Mouse (Mus musculus): ENCODE data around the gene Scn1a.

Scn1a gene

DNA sequence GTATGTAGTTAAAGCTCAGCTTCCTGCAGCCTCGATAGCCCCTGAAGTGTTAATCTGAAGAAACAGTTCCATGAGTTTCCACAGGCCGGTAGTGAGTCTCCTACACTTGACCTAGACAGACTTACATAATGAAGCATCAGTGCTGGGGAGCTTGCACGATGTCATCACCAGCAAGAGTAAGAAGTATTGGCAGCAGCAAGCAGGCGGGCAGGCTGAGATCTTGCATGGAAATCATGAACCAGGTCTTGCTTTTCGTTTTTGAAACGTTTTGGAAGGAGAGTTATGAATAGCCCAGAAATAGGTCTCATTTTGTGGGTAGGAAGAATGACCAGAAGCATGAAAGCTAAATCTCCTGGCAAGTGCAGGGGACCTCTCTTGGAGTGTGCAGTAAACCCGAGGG, at the start of gene Scn1a:
Gene Scn1a, minus strand, starts transcription at position 130 of the 400 bp plus-strand sequence.
- no peak for DNase-seq

DNA sequence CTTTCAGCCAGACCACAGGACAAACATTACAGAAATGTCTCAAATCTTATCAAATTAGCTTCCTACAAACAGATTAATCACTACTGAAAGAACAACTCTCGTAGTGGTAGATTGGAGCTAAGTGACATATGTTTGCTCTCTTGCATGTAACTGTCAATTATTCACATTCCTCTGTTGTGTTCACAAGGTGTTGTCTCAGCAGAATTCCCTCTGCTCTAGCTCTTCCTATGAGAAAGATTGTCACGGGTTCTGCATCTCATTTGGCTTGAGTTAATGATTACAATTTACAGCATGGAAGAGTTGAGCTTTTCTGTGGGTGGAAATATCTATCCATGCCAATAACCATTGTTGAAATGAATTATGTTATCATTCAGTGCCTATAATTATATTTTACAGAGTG, 37.8 kb upstream of the Scn1a start:
- DNase-seq: no peak

DNA sequence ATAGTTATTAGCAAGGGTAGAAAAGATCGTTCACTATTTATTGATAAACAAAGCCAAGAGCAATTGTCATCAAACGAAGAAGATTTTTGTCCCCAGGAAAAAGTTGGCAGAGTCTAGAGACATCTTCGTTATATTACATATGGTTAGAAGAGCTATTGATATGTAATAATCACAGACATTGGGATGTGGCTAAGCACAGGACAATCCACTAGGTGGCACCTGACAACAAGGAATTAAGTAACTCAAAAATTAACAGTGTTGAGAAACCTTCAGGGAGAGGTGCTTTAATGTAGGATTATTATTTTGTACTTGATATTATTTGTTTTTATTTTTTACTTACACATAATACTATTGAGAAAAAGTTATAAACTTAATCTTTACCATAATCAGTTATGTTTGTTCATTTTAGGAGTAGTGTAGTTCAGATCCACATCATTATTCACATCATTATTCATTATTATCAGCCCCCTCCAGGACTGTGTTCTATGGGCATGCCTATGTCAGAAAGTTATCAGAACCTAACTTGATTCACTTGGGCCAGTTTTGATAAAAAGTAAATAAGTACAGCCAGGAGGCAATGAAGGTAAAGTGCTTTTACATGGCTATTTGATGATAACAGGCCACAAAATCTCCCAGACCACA, 32.7 kb upstream of the Scn1a start:
- peak; percentile 9 for DNase-seq

DNA sequence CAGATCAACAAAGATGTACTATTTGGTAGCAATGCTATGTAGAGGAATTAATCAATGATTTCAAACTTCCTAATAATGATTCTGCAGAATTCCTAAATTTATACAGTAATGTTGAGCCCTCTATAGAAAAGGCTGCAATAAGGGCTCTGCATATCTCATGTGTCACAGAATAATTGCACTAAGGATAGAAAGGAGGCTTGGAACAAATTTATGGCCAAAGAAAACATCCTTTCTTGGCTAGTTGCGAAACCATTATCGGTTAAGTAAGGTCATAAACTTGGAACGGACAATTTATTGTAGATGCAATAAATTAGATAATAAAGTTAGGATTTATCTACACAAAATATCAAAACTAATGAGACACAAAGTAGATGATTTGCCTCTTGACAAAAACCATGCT, 24.8 kb upstream of the Scn1a start:
- no peak for DNase-seq

DNA sequence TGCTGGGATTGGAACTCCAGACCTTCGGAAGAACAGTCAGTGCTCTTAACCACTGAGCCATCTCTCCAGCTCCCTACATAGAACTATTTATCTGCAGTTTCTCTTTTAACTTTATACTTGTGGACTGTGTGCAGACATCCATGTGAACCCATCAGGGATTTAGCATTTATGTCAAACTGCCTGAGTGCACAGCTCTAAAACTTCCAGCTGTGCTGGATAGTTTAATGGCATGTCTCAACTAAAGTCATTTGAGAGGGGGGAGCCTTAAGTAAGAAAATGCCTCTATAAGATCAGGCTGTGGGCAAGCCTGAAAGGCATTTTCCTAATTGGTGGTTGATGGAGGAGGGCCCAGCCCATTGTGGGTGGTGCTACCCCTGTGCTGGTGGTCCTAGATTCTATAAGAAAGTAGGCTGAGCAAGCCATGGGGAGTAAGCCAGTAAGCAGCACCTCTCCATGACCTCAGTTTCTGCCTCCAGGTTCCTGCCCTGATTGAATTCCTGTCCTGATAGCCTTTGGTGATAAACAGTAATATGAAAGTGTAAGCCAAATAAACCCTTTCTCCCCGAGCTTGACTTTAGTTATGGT, 24.3 kb upstream of the Scn1a start:
- no peak for DNase-seq

DNA sequence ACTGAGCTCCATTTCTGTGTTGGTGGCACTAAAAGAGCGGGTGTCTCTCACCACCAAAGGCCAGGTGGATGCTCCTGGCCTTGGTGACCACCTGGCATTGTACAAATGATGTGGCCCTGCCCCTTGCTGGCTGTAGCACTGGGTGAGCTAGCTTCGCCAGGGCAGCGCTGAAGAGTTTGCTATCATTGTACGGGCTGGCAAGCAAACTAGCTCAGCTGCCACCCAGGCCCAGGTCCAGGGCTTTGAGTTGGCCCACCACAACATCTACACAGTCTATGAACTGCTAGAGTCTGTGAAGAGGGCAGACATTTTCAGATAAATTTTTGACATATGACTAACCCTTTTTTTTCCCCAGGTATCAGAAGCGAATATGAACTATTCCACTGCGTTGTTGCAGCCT, 23.3 kb upstream of the Scn1a start:
- DNase-seq: no peak

DNA sequence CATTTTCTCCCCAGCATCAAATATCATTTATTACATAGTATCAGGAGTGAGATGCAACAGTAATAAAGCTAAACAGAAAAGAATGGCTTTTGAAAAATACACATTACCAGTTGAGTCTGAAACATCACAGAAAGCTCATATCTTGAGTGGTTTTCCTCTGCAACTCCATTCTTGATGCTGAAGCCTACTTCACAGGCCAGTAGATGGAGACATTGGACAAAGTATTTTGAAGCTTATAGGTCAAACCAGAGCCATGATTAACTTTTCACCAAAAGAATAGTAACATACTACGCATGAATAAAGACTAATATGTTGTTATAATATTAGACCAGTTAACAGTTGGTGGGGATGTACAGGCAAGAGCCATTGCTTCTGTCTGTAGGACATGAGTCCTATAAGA, 21.8 kb upstream of the Scn1a start:
- no peak for DNase-seq

DNA sequence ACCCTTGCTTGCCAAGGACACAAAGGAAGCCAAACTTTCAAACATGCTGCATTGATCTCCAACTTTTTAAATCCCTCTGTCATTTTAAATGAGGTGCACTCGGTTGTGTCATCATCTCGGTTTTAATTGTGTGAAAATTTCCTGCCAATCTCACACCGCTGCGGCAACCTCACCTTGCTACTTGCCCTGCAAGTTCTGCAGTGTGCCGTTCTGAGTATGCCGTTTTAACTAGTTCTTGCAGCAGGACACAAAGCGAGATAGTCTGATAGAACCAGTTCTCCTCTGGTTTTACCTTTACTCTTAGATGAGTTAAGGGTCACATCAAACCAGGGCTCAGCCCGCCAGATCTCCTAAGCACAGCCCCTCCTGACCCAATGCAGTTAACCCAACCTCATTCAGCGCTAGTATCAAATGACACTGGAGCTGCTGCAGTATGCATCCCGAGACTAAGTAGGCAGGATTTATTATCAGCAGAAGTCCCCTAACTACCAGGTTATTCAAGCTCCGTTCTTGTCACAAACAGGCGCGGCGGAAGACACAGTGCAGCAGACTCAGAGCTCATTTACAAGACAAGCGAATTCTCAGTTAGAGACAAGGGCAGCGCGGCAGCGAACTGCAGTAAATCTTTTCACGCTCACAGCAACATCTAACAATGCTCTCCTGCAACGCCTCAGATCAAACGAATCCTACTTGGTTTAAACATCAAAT, 722 bp downstream of the Scn1a start:
- DNase-seq: no peak

DNA sequence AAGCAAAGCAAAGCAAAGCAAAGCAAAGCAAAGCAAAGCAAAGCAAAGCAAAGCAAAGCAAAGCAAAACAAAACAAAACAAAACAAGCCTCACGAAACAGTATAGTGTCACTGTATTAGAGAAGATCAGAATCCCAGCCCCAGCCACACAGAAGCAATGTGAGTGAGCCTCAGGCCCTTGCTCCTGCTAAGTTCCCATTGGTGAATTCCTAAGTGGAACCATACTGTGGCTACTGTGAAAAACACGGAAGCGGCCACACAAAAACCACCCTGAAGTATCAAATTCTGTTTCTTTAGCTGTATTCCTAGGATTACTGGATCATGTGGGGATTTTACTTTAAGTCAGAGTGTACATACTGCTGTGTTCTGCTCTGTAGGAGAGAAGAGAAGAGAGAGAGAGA, 4.4 kb downstream of the Scn1a start:
- DNase-seq: no peak

DNA sequence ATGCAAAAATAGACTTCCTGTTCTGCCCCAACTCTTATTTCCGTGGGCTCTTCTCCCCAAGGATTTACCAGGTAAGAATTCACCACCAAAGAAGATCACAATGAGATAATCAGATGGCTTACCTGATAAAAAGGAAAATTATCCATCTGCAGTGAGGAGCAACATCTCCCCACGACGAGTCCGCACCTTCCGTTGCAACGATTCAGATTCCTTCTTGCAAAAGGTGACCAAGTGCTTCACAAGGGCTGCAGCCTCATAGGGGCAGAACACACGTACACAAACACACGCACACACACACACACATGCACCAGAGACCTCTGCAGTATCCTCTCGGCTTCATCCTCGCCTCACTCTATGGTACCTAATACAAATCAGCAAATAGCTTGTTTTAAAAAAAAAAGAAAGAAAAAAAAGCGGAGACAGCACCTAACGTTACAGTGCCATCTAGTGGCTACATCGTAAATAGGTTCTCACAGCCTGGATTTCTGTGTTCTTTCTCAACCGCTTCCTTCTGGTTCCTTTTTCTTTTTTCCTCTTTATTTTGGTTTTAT, 30.8 kb downstream of the Scn1a start:
- DNase-seq: peak; percentile 59

DNA sequence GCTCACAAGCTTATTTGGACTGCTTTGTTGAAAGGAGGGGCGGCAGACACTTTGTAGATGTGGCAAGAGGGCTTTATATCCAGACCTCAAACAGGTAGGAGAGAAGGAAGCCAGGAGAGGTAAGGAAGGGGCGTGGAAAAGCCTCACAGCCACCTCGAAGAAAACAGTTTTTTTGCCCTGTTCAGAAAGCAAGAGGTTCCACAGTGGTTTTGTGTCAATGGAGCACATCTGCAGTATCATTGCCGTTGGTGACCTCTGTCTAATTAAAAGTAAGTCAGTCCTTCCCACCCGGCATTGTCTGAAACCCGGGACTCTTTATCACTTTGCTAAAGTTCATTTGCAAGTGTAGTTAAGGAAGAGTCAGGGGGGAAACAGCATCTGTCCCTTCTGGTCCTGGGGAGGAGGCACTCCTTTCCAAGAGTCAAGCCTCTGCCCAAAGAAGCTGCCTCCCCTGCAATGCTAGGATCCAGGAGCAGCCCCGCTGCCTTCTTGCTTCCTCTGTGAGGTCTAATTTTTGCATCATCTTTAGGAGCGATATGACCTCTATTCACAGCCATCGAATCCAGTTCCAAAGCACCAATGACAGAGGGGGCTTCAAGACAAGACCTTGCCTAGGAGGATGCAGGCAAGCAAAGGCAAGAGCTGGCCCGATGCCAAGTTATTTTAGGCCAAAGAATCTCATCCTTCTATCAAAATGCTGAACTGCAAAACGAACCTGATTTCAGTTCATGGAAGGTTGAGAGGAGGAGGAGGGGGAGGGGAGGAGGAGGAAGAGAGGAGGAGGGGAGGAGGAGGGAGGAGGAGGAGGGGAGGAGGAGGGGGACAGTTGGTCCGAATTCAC, 31.5 kb downstream of the Scn1a start:
- DNase-seq: peak; percentile 3

DNA sequence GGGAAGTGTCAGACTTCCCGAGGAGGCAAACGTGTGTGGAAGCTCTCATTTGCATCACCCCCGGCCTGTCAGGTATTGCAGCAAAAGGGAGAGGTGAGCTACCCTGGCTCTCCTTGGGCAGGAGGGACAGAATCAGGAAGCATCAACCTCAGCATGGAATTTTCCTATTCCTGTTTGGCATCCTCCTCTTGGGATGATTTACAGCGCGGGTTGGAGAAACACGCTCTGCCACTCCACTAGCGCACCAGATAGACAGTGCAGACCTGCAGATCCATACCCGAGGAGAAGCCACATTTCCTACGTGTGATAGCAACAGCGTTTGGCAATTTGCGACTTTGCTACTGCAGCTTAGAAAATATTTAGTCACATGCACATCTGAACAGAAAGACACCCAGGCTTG, 32.2 kb downstream of the Scn1a start:
- DNase-seq: no peak

DNA sequence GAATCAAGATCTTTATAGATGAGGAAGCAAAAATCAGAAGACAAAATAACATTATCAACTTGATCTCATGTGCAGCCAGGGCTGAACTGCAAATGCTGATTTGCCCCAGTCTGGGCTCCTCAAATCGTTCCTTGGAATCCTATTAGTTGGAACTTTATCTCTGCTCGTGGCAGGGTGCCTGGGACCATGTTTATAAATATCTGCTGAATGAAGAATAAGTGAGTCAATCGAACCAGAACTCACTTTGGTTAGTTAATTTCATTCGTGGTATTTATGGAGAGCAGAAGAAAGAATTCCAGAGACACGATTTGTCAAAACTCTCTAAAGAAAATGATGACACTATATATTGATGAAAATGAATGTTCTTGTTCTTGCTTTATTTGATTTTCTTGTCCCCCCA, 48.1 kb downstream of the Scn1a start:
- DNase-seq: no peak

DNA sequence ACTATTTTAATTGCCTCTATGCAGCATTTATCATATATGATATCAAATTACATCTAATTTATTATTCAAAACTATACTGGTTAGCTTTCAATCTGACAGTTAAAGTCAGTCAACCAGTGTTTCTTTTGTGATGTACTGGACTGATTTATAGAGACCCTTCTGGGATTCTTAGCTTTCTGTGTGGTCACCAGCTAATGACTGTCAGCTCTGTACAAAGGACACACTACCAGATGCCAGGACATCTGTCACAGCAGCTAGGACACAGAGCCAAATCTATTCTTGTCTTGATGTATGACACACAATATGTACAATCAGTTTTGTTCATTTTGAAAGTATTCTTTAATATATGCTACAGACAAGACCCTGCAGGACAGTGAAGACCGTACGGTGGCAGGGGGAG, 72.7 kb downstream of the Scn1a start:
- no peak for DNase-seq

DNA sequence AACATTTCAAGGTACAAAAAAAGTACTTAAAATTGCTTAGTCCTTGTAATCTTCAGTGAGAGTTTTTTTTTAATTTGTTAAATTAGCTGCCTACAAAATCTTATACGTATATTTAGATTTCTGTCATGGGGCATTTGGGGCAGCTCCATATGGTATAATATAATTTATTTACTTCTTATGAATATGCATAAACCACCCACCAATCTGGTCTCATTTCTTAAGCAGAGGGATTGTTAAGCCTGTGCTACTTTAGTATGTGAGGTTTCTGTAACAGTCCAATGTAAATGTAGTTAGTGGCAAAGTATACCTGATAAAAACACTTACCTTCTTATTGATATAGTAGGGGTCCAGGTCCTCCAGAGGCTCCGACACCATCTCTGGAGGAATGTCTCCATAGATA, 90.0 kb downstream of the Scn1a start:
- DNase-seq: no peak

DNA sequence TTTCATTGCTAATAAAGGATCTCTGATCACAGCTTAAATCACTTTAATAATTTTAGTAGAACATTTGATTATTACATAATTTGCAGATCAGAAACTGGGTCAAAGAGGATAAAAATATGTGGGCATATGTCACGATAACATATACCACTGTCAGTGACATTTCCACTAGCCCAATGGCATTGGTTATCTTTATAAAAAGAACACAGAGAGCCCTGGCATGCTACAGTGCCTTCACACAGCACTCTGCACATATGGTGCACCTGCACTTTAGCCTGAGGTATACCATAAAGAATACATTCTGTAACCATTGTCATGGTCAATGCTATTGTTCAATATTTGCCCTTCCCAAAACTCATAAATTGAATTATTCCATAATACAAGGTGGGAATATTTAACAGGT, 94.0 kb downstream of the Scn1a start:
- DNase-seq: no peak

DNA sequence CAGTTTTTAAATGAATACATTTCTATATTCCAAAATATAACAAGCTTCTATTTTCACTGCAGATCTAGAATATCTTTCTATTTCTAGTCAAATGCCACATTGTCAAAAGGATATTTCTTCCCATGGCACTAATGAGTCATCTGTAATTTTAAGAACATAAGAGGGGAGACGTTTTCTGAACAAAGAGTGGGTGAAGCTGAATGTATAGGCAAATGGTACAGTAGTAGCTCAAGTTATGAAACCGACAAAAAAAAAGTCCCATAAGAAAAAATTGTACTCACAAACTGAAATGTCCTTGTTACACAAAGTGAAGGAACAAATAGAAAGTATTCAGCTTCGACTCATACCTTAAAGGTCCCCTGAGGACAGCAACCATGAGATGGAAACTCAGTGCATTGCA, 94.5 kb downstream of the Scn1a start:
- no peak for DNase-seq

DNA sequence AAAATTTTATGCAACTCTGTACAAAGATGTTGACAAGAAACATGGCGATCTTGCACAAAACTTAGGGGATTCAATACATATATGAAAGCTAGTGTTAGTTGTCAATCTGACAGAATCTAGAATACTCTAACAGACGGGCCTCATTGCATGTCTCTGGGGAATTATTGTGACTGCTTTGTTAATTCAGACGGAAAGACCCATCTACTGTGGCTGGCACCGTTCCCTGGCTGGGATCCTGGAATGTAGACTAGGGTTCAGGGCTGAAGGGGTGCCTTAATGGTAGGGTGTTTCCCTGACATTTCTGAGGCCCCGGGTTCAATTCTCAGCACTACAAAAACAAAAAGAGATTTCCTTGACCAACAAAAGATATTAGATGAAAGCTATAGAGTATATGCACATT, 103.2 kb downstream of the Scn1a start:
- DNase-seq: no peak

DNA sequence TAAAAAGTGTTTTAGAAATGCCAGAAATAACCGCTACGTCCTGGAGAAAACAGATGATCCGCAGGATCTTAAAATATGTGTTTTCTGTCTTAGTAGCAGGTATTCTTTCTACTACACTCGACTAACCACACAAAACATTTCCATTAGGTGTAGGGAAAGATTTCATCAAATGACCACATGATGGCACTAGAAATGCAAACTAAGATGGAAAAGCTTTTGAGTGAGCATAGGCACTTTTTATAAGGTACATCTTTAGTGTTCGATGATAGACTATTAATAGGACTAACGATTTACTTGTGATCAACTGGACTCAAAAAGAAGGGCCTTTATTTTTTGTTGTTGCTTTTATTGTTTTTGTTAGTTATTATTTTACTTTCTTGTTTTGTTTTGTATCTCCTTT, 104.2 kb downstream of the Scn1a start:
- DNase-seq: no peak

DNA sequence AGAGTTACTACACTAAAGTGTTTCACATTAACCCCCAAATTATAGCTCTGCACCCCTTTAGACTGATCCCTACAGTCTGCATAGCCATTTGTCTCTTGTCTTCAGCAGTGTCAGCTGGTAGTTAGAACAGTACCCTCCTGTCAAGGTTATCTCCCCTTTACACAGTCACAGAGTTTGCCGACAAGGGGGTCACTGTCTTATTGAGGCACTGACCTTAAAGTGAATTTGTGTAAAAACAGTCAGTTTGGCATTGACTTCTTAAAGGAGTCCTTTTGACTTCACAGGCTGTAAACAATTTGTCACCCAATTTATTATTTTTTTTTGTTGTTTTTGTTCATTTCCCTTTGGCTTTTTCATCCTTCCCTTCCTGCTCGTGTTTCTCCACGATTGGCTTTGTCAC, 168.1 kb downstream of the Scn1a start:
- no peak for DNase-seq

DNA sequence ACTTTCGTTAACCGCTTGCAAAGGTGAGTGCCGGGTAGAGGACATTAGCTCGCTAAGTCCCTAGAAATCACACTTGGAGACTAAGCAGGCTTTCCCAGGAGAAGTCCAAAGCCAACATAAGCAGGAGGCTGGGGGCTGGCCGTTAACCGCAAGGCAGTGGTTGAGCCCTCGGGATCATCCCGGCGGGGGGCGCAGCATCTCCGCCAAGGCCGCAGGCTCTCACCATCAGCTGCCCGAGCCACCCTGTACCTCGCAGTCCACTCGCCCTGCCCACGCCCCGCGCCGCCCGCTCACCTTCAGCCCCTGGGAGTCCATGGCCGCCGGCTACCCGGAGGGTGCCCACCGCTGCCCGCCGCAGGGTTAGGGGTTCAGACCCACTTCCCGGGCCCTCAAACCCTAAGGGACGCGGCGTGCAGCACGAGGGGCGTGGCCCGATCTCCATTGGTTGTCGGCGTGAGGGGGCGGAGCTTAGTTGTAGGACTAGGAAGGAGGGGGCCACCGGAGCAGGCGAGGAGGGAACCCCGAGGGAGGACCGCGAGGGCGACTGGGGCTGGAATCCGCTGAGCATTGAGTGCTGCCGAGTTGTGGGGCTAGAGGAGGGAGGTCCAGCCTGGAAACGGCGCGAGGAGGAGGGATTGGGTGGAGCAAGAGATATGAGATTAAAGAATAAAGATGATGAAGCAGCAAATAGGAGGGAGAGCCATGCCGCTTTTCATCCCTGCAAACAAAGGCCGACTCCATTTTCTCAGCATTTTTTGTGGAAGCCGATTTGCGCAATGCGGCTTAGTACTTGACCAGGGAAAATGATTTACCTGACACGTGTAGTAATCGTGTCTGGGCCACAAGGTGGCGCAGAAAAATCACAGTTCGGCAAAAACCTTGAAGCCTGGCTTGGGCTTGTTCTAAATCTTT, 184.2 kb downstream of the Scn1a start, which contains the start of gene Ttc21b:
Gene Ttc21b, minus strand, starts transcription at position 398 of the 912 bp plus-strand sequence.
- peak; percentile 98 for DNase-seq

DNA sequence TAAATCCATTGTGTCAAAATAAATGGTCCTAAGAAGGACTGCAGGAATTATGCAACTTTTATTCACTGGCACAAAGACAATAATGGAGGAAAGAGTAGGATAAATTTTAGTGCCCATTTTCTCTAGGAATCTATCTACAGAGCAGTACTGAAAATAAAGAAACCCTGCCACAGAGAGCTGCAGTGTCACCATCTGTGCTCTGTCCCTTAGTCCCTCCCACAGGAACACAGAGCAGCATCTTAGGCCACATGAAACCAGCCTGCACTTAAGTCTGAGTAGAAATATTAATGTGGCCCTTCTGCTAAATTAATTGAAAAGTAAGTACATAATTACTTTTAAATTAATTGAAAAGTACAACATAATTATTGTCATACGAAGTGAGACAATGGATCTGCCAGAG, 196.6 kb downstream of the Scn1a start:
- no peak for DNase-seq
